Mouse (Mus musculus) limb, embryonic 10.5 days (tissue): ENCODE results near the gene Fam118a. TPM values are rescaled to one million over a fixed set of nuclear protein-coding genes. Genes with fewer than 3 reads are reported as not detected.
"Not testable (repeated sequence)": the region's sequence is repeated elsewhere in the genome, so short reads cannot be mapped to it uniquely, and the experiment has no call there.

Source experiments
- DNase-seq: peaks from one replicate; pipeline ENCODE4 v3.0.0-alpha.2; 2017; ENCODE audit warnings: low spot score
- H3K27ac ChIP-seq: fragments of 300-500 bp; sonication (generic); 2 replicates; pipeline ENCODE4 v1.5.1; 2016; ENCODE audit warnings: mild to moderate bottlenecking
- H3K27me3 ChIP-seq: fragments of 300-500 bp; sonication (generic); 2 replicates; pipeline ENCODE4 v1.6.1; 2016; ENCODE audit warnings: low read depth, mild to moderate bottlenecking; ENCODE audit not compliant: poor library complexity, severe bottlenecking
- H3K36me3 ChIP-seq: fragments of 300-500 bp; sonication (generic); 2 replicates; pipeline ENCODE4 v1.6.1; 2016; ENCODE audit warnings: mild to moderate bottlenecking, moderate library complexity
- H3K4me1 ChIP-seq: fragments of 300-500 bp; sonication (generic); 2 replicates; pipeline ENCODE4 v1.6.1; 2016
- H3K4me3 ChIP-seq: fragments of 300-500 bp; sonication (generic); 2 replicates; pipeline ENCODE4 v1.5.1; 2016; ENCODE audit warnings: mild to moderate bottlenecking, moderate library complexity
- H3K9me3 ChIP-seq: fragments of 300-500 bp; sonication (generic); replicated peaks from 2 replicates; pipeline ENCODE4 v1.6.1; 2016; ENCODE audit warnings: mild to moderate bottlenecking
- WGBS: fragments of 180-500 bp; shearing (Covaris S2); methylation state at CpG from one replicate; pipeline ENCODE4 v1.1.7; 2016; 5-methylcytosine and 5-hydroxymethylcytosine counted together
- polyA plus RNA-seq: library from polyadenylated mRNA; unstranded; fragments of >200 nt; fragmentation: Nextera tagmentation; extraction: Ambion mirVana; gene quantifications from 2 replicates; pipeline ENCODE4 v1.2.1, GENCODE M21; 2016

Fam118a gene
- polyA plus RNA-seq, 1 experiment from 2014 or later: 30.0 TPM

DNA sequence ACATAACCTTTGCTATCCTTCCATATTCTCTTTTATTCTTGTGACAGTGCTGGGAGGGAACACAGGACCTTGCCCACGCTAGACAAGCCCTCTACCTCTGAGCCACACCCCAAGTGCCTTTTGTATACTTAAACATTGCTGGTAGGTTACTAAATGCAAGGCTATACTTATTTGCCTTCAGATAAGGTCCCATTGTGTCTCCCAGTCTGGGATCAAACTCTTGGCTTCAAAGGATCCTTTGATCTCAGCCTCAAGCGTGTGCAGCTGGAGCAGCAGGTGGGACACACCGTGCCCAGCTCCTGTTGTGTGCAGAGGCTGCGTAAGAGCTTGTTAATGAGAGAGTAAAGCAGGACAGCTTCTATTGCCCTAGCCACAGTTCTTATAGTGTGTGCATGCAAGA, 1.0 kb upstream of the Fam118a start:
- no peaks in the 10 kb centered on the region for H3K36me3 ChIP-seq
- 58% methylated on average over 4 of the region's 4 CpGs for WGBS
- no peaks in the 10 kb centered on the region for H3K27me3 ChIP-seq
- H3K4me3 ChIP-seq: no peak overlapping the region
- no peak for DNase-seq
- no peaks in the 10 kb centered on the region for H3K4me1 ChIP-seq
- no peaks in the 10 kb centered on the region for H3K9me3 ChIP-seq
- no peak overlapping the region for H3K27ac ChIP-seq

DNA sequence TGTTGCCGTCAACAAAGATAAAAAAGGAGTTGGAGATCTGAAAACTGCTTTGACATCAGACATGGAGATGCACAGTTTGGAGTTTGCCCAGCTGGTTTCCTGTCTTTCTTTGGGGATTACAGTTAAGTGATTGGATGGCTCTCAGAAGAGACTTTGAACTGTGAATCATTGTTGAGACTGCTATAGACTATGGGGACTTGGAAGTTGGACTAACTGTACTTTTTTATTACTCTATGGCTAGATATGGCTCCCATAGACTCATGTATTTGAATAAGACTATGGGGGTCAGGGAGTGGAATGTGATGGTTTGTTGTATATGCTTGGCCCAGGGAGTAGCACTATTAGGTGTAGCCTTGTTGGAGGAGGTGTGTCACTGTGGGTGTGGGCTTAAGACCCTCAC, 1.9 kb downstream of the Fam118a start:
- H3K4me3 ChIP-seq, H3K27me3 ChIP-seq, H3K4me1 ChIP-seq, H3K27ac ChIP-seq, H3K36me3 ChIP-seq, DNase-seq, H3K9me3 ChIP-seq: not testable (repeated sequence)
- 79% methylated on average over 1 of the region's 1 CpGs for WGBS

DNA sequence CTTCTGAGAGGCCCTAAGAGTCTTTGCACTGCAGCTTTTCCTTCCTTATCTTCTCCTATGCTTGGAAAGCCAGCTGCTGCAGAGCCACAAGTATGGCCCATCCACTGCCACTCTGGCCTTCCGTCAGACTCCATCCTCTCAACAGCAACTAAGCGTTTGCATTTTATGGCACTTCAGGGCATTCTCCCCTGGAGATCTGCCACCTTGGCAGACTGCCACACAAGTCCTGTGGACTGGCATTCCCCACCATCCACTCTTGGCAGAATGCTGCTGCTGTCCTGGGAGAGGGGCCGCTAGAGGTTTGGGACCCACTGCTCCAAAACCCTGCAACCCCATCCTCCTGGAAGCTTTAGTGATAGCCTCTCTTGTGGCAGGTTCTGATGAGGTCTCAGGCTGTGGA, 3.1 kb downstream of the Fam118a start:
- no peak for DNase-seq
- 78% methylated on average over 3 of the region's 3 CpGs for WGBS

DNA sequence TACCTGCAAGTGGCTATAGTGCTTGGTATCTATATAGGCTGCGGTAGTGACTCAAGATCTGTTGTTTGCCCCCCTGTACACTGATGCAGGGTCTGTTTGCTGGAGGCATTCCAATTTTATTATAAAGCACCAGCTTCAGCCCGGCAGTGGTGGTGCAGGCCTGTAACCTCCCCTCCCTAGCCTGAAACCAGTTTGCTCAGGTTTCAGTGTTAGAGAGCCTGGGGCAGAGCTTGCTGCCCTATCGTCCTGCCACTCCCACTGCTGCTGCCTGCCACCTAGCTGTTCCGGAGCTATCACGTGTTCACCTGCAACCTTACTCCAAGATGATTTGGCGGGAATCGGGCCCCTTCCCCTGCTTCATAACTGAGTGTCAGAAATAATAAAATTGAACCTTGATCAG, 5.2 kb downstream of the Fam118a start:
- not testable (repeated sequence) for H3K36me3 ChIP-seq, H3K27ac ChIP-seq, DNase-seq, H3K9me3 ChIP-seq, H3K4me3 ChIP-seq
- peaks cover 11% of the 10 kb centered on the region; the same call in 1 of the 2 replicates for H3K27me3 ChIP-seq
- WGBS: 36% methylated on average over 7 of the region's 7 CpGs
- peaks cover 27% of the 10 kb centered on the region for H3K4me1 ChIP-seq

More for the DNA sequence above, 3.1 kb downstream of the Fam118a start:
- Histone ChIP-seq H3K4me1 (peaks cover 9% of the 10 kb centered on the region), H3K27ac (no peak overlapping the region), H3K4me3 (no peak overlapping the region), H3K9me3 (no peaks in the 10 kb centered on the region), H3K27me3 (peaks cover 11% of the 10 kb centered on the region; the same call in 1 of the 2 replicates), H3K36me3 (no peaks in the 10 kb centered on the region)

DNA sequence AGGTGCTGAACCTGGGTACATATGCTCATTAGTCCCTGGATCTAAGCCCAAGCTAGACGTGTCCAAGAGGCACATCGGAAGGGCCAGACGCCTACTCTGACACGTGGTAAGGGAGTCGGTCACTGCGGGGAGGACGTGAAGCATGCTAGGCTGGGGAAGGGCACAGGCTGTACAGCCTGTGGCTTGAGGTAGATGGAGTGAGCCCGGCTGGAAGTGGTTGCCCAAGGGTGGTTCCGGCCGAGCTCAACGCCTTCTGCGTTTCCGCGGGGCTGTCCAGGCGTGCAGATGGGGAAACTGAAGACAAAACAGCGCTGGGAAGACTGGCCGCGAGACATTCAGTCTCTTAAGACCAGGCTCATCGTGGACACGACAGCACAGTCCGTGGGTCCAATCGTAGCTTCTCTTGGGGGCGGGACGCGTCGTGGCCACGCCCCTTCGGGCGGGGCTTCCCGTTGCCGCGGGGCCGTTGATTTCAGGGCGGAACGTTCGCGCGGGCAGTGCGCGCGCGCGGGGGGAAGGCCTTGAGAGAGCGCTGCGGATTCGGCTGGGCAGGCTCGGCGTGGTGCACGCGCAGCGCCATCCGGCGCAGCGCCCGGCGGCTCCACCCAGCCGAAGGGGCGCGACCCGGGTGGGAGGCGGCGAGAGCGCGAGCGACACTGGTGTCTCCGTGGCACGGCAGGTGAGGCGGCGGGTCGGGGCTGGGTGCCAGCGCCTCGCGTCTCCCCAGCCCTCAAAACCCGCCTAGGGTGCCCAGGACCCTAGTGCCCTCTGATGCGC, 8.0 kb downstream of the Fam118a start:
- no peaks in the 10 kb centered on the region for H3K9me3 ChIP-seq
- peak overlapping the region; percentile 89 for H3K27ac ChIP-seq
- peak overlapping the region; percentile 82 for H3K4me3 ChIP-seq
- peaks cover 11% of the 10 kb centered on the region; the same call in 1 of the 2 replicates for H3K27me3 ChIP-seq
- peak; percentile 96 for DNase-seq
- peaks cover 41% of the 10 kb centered on the region for H3K4me1 ChIP-seq
- WGBS: under 1% methylated on average over 74 of the region's 75 CpGs
- no peaks in the 10 kb centered on the region for H3K36me3 ChIP-seq

DNA sequence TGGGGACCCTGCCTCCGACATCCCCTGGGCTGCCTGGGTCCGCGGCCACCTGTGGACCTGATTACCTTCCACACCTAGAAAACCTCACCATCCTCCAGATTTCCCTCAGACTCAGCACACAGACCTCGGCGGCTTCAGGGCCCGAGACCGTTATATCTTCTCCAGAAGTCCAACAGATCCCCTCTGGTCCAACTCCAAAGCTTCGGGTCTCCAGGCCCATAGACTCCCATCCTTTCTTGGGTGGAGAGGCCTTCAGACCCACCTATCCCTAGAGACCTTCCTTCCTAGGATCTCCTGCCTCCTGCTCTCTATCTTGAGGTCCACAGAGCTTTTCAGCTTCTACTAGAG, 8.6 kb downstream of the Fam118a start:
- DNase-seq: no peak
- H3K27ac ChIP-seq: peak overlapping the region; percentile 89
- peak overlapping the region; percentile 82 for H3K4me3 ChIP-seq
- 7% methylated on average over 8 of the region's 8 CpGs for WGBS
- H3K9me3 ChIP-seq: no peaks in the 10 kb centered on the region
- H3K27me3 ChIP-seq: peaks cover 11% of the 10 kb centered on the region; the same call in 1 of the 2 replicates
- no peaks in the 10 kb centered on the region for H3K36me3 ChIP-seq
- H3K4me1 ChIP-seq: peaks cover 47% of the 10 kb centered on the region

DNA sequence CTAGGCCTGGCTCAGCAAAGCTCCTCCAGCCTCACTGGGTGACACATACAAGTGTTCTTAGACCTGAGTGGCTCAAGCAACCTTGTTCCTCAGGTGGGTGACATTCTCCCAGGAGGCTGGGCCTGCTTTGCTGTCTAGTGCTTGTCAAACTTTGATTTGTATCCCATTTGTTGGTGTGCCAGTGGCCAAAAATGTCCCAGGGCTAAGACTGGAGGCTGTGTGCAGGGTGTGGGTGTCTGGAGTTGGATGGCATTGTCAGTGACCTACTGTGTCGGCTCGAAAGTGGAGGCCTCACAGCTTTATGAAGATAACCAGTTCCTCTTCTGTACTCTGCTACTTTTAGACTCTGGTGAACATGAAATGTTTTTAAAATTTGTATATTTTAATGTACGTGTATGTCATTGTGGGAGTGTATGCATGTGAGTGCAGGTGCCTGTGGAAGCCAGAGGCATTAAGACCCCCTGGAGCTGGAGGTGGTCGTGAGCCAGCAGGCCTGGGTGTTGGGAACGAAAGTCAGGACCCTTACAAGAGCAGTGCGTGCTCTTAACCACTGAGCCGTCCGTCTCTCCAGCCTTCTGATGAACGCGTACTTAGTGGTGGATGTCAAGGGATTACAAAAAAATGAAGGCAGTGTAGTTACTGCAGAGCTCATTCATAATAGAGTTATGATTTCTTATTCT, 12.9 kb downstream of the Fam118a start:
- Histone ChIP-seq H3K27me3 (no peaks in the 10 kb centered on the region), H3K27ac (peak overlapping the region; percentile 77)
- 88% methylated on average over 10 of the region's 10 CpGs for WGBS

DNA sequence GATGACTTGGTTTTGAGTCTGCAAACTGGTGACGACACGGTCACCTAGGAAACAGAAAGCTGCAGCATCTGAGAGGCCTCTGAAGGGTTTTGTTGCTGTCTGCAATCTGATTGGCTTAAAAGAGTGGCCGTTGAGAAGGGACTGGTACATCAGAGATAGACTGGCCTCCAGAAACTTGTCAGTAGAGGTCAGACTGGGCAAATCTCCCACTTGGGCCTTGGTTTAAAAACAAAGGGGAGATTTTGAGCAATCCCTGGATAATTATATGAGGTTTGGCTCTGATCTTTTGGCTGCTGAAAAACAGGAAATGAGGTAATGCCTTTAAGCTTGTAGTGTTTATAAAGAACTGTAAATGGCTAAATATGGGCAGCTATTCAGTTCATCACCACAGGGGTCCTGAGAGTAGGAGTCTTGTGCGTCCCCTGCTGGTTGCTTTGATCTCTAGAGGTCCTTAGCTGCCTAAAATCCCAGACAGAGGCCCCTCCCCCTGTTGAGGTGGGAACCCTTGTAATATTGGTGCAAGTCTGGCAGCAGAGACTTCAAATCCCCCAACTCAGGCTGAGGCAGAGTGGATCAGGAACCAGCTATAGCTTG, 13.7 kb downstream of the Fam118a start:
- Histone ChIP-seq H3K27me3 (no peaks in the 10 kb centered on the region), H3K4me3 (no peak overlapping the region), H3K36me3 (peaks cover 26% of the 10 kb centered on the region), H3K27ac (peak overlapping the region; percentile 77), H3K9me3 (no peaks in the 10 kb centered on the region), H3K4me1 (peaks cover 56% of the 10 kb centered on the region)
- DNase-seq: peak; percentile 44
- WGBS: 24% methylated on average over 4 of the region's 4 CpGs

More for the DNA sequence above, 12.9 kb downstream of the Fam118a start:
- peaks cover 64% of the 10 kb centered on the region for H3K4me1 ChIP-seq
- H3K4me3 ChIP-seq: no peak overlapping the region
- no peak for DNase-seq
- H3K36me3 ChIP-seq: peaks cover 19% of the 10 kb centered on the region
- H3K9me3 ChIP-seq: no peaks in the 10 kb centered on the region

DNA sequence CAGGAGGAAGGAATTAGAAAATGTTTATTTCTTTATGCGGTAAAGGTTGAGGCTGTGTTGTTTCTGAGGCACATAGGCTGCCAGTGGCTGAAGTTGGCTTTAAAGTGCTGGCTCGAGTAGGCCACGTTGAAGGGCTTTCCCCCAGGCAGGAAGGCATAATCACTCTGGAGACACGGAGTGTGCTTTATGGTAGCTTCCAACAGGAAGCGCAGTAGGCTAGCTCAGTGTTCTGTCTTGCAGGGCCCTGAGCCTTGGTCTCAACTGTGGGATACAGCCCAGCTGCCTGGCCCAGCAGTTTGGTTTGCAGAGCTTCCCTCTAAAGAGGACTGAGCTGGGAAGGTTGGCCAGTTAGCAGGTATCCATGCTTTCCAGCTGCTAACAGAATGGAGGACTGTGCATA, 14.4 kb downstream of the Fam118a start:
- WGBS: 49% methylated on average over 5 of the region's 5 CpGs
- Histone ChIP-seq H3K36me3 (peaks cover 33% of the 10 kb centered on the region), H3K27ac (peak overlapping the region; percentile 77), H3K4me3 (no peak overlapping the region), H3K4me1 (peaks cover 50% of the 10 kb centered on the region), H3K9me3 (no peaks in the 10 kb centered on the region), H3K27me3 (no peaks in the 10 kb centered on the region)
- no peak for DNase-seq

DNA sequence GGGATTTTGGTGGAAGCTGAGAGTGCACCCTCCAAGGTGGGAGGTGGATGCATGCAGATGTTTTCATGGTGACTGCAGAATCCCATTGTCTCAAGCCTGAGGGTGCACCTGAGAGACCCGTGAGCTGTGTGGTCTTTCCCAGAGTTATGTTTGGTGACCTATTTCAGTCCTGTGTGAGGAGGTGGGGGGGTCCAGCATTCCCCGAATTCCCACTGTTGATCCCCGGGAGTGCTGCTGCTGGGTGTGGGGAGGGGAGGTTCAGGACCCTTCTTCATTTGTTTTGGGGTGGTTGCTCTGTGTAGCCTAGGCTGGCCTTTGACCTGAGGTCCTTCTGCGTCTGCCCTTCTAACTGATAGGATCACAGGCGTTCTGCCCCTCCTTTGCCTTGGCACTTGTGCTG, 15.0 kb downstream of the Fam118a start:
- Histone ChIP-seq H3K27ac (peak overlapping the region; percentile 77), H3K9me3 (no peaks in the 10 kb centered on the region), H3K36me3 (peaks cover 39% of the 10 kb centered on the region), H3K4me1 (peaks cover 45% of the 10 kb centered on the region), H3K27me3 (no peaks in the 10 kb centered on the region), H3K4me3 (no peak overlapping the region)
- WGBS: 91% methylated on average over 5 of the region's 5 CpGs
- no peak for DNase-seq

DNA sequence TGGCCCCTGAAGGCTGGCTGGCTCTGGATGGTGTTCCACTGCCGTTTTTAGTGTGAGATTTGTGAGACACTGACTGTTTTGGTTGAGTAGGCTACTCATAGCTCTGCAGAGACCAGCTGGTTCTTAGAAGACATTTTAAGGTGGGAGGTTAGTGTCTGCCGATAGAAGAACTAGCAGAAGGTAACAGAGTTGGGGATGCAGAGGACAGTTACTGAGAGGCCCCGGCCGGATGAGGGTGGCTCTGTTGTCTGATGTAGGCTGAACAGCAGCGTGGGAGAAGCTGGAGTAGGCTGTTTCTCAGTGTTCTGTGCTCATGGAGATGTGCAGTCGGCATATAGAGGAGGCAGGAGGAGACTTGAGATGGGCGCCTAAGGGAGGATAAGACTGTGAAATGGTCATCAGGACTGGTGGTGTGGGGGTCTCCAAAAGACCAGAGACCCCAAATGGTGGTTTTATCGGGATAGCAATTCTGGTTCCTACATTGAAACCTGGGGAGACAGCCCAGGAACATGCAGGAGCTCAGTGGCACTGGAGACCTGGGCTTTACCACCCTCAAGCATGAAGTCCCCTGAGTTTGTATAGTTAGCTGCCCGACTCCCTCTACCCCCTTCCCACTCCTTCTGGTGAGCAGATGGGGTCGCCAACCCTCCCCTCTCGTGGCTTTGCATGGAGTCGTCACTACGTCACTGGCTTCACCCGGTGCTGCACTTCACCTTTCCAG, 17.6 kb downstream of the Fam118a start:
- H3K36me3 ChIP-seq: peaks cover 66% of the 10 kb centered on the region
- no peak overlapping the region for H3K27ac ChIP-seq

DNA sequence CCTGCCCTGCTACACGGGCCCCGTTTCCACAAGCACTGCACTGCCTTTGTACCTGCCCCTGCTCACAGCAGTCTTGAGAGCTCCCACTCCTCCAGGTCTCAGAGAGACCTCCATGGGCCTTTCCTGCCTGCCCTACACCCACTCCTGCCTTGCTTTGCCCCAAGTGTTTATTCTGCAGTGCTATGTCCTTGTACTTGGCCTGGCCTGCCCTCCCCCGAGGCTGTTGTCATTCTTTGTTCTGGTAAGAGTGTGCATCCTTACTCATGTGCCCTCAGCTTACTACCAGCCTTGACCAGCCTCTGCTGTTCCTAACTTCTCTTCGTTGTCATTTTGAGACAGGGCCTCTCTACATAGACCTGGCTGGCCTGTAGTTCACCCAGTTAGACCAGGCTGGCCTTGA, 19.1 kb downstream of the Fam118a start:
- Histone ChIP-seq H3K27ac (no peak overlapping the region), H3K27me3 (no peaks in the 10 kb centered on the region), H3K9me3 (no peaks in the 10 kb centered on the region), H3K4me1 (peaks cover 19% of the 10 kb centered on the region), H3K36me3 (peaks cover 80% of the 10 kb centered on the region), H3K4me3 (no peak overlapping the region)
- WGBS: 86% methylated on average over 4 of the region's 4 CpGs
- DNase-seq: no peak

More for the DNA sequence above, 17.6 kb downstream of the Fam118a start:
- Histone ChIP-seq H3K9me3 (no peaks in the 10 kb centered on the region), H3K4me3 (no peak overlapping the region), H3K4me1 (peaks cover 33% of the 10 kb centered on the region), H3K27me3 (no peaks in the 10 kb centered on the region)
- 90% methylated on average over 14 of the region's 14 CpGs for WGBS
- no peak for DNase-seq
